Mouse (Mus musculus) fat pad, adult 2 months (tissue): ENCODE data around the gene Xirp2.

Experiments
- DNase-seq: peaks from one replicate; pipeline ENCODE4 v3.0.0-alpha.2; 2011; ENCODE audit warnings: low read depth, low spot score; ENCODE audit errors: extremely low read depth

Gene Xirp2

DNA sequence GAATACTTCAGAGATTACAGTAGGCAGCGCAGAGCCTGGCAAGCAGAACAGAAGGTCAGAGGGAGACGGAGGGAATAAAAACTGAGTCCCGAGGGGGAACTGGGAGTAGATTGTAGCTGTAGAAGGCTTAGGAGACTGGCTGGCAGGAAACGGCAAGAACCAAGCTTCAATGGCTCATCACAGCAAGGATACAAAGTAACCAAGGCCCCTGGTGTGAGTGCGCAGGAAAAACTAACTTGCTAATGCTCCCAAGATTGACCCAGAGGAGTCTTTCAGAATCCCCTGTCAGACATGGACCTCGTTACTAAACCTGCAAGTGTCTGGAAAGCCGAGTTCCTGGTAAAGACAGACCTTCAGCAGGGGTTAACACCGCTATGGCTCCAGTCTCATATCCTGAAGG lies 98.6 kb downstream of the Xirp2 start:
- no peak for DNase-seq

DNA sequence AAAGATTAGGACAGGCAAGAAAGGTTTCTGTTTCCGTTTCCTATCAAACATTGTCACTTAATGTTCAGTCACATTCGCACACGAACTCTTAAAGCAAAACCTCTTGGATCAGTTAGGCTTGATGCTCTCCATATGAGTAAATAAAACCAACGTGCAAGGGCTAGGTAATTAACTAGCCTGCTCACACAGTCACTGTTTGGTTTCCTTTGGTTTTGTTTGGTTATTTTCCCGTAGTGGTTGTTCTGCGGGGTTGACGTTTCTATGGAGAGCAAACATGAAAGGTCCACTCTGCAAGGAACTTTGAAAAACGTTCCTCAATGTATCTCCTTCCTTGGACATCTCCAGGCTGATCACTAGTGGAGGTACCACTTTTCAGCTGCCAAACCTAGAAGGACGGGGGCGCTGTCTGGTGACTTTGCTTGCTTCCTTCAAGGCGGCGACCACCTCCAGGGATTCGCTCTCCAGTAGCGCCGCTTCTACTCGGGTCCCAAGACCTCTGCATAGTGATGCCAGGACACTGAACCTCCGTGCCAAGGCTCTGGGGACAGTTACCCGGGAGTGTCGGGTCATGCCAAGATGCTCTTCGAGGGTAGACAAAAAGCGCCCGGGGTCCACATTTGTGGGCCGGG lies 119.2 kb downstream of the Xirp2 start:
- DNase-seq = no peak

DNA sequence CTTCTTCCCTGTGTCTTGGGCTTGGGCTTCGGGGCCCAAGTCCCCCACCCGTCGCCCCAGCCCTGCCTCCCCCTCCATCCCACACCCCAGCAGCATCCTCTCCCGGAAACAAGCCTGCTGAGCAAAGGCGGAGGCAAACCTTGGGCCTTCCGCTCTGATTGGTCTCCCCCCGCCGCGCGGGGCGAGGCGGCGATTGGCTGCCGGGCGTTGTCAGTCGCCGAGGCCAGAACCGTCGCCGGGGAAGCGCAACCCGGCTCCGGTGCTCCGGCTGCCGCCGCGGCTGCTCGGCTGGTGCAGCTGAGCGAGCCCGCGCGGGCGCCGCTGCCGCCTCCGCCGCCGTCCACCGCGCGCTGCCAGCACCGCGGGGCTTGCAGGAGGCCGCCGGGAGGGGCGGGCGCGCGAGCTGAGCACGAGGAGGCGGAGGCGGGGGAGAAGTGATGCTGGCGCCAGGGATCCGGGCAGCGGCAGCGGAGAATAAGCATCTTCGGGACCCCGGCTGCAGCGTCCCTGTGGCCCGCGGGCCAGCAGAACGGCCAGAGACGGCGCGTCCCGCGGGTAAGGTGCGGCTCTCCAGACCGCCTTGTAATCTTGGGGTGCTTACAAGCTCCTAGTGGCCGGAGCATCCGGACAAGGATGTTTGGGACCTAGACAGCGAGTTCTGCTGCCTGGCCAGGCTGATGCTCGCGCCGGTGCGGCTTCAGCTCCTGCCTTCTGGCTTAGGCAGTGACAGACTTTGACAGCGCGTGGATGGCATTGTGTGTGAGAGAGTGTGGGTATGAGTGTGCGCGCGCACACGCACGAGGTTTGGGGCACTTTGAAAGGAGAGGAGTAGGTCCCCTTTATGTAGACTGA lies 119.9 kb downstream of the Xirp2 start, which contains the start of gene B3galt1:
Gene B3galt1, plus strand, starts transcription at position 392 of the 852 bp plus-strand sequence.
- no peak for DNase-seq

DNA sequence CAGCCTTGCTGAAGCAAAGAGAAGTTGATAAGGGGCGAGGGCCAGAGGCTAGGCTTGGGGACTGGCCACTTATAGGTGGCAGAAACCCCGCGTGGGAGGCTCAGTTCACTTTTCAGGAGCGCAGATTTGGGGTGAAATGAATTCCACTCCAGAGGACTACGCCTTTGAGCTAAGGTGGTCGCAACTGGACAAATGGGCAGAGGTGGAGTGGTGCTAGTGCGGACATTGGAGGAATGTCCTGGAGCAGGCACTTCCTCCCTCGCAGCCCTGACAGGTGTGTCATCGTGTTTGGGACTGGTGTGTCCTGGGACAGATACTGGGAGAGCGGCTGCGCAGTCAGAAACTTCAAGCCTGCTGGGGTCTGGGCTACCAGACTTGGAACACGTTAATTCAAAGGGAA lies 120.8 kb downstream of the Xirp2 start:
- no peak for DNase-seq

DNA sequence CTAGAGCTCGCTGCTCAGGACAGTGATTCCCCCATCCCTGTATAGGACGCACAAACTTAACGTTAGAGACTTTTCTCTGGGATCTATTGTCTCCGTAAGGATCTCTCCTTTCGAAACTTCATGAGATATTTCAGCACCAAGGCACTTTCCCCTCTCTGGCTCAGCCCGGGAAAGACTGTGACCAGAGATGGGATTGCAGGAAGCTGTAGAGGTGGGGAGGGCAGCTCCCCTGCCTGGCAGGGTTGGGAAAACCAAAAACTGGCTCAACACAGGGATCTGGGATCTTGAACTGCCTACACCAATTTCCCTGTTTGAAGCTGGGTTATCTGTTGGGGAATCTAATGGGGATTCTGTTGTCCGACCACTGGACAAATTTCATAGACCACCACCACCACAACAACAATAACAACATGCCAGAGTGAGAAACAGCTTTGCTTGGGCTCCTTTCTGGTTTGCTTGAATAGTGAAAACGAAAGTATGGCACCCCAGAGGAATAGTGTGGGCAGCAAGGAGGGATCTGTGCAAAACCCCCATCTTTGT lies 121.4 kb downstream of the Xirp2 start:
- DNase-seq = no peak
